Mouse (Mus musculus) testis, postnatal 14 days (tissue): Measurements from ENCODE around the gene Pithd1.

ENCODE experiments used
- DNase-seq: peaks from one replicate; pipeline ENCODE4 v3.0.0; 2021; ENCODE audit warnings: low spot score

Gene Pithd1

DNA sequence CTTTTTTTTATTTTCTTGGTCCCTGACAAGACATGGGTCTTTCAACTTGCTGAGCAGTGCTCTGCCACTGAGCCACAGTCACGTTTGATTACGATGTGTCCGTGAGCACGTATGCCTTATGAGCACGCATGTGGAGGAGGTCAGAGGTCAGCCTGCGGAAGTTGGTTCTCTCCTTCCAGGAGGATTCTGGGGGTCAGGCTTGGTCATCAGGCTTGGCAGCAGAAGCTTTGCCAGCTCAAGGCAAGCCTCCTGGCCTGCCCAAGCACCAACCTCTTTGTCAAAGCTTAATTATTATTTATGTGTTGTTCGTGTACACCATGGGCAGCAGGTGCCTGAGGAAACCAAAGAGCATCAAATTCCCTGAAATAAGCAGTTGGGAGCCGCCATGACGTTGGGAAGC lies 58.7 kb downstream of the Pithd1 start:
- no peak for DNase-seq

DNA sequence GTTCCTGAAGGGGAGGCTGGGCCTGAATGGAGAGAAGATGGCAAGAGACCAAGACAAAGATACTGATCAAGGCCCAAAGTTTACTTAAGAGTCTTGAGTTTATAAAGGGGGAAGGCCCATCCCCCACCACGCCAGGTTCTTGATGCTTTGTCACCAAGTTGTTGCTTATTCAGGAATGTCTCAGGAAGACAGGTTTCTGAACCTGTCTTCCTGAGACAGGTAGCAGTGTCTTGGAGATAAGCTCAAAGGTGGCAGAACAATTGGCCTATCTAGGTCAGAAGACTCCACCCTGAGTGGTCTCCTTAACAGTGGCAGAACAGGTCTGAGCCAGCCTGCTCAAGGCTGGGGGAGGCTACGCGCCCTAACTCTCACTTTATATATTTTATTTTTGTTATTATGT lies 60.2 kb downstream of the Pithd1 start:
- no peak for DNase-seq

DNA sequence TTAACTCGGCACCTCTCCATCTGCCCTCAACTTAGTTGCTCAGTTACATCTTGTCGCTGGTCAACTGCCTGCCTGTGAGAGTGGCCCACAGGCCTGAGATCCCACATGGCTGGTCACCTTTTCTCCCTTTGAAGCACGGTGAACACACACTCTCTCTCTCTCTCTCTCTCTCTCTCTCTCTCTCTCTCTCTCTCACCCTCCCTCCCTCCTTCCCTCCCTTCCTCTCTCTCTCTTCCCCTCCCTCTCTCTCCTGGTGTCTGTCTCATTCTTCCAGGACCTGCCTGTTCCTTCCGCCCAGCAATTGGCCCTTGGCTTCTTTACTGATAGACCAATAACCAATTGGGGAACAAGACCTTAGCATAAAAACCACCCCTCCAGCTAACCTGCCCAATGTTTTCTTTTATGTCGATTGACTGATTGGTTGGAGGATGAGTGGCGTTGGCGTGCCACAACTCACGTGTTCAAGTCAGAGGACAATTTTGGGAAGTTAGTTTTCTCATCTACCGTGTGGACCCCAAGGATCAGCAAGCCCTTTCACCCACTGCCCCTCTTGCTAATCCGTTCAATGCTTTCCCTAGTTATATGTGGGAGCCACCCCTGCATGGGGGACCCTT lies 60.8 kb downstream of the Pithd1 start:
- no peak for DNase-seq
